In genomic region chr8:26255191-26255669, GRCm38 (mm10) we compare ENCODE assay signal across 10 mouse cellular contexts.
DNase-seq lines count a peak whose midpoint lies in the region; ATAC-seq and TF ChIP-seq lines count a peak whose summit lies in the region.
"Had no signal": no experiment of that assay in that cellular context is flagged by ENCODE, and none has a peak within 500 bp of the region (broad histone marks: within the 10 kb centered on the region; RNA-seq: fewer than 3 reads in every experiment).

No protein-coding gene starts in this region.

- no peak for DNase-seq in neural tube, embryonic 10.5 days (ENCODE audit: extremely low spot score, low spot score)
- no peak for DNase-seq in forebrain, embryonic 11.5 days (ENCODE audit: low spot score)
- DNase-seq in induced T-regulatory cell, adult 2 months (ENCODE audit: low read depth): peak; percentile 1
- DNase-seq in testis, postnatal 14 days (ENCODE audit: low spot score): no peak
- DNase-seq in adrenal gland, postnatal 10 days: no peak
- DNase-seq in natural killer cell, adult 2 months (ENCODE audit: low spot score in 2 of 2): no peak
- DNase-seq in lung, postnatal 0 days (ENCODE audit: low spot score): no peak
- DNase-seq: gastrocnemius, postnatal 10 days; kidney, postnatal 10 days had no signal

- H3K9me3 ChIP-seq in neural tube, embryonic 12.5 days: peaks cover 11% of the 10 kb centered on the region
- H3K9me3 ChIP-seq in forebrain, embryonic 11.5 days (ENCODE audit: control insufficient read depth, low read length): peaks cover 7% of the 10 kb centered on the region; the same call in 1 of the 2 replicates
- H3K9me3 ChIP-seq in lung, postnatal 0 days (ENCODE audit: low read length): no peaks in the 10 kb centered on the region; the same call in 1 of the 2 replicates

- no peak for TF ChIP-seq EP300 in lung, postnatal 0 days (IDR thresholded peaks at IDR 0.05)

- H3K4me1 ChIP-seq in neural tube, embryonic 12.5 days: 0 out of 2 replicates have a peak, but pooled peaks cover 5% of the 10 kb centered on the region
- H3K4me1 ChIP-seq in forebrain, embryonic 11.5 days (replicated peaks; ENCODE audit: control insufficient read depth, insufficient read depth, low read length): no peaks in the 10 kb centered on the region
- H3K4me1 ChIP-seq in lung, postnatal 0 days (ENCODE audit: insufficient read depth, low read depth, low read length): no peaks in the 10 kb centered on the region

- H3K27me3 ChIP-seq in neural tube, embryonic 12.5 days (replicated peaks): no peaks in the 10 kb centered on the region
- no peaks in the 10 kb centered on the region for H3K27me3 ChIP-seq in forebrain, embryonic 11.5 days (ENCODE audit: control insufficient read depth, insufficient read depth, low read length)
- no peaks in the 10 kb centered on the region for H3K27me3 ChIP-seq in lung, postnatal 0 days (replicated peaks; ENCODE audit: insufficient read depth, low read length)

- no peak overlapping the region for H3K27ac ChIP-seq in neural tube, embryonic 12.5 days
- peak overlapping the region; percentile 65 for H3K27ac ChIP-seq in forebrain, embryonic 11.5 days (ENCODE audit: low read depth, low read length)
- H3K27ac ChIP-seq in lung, postnatal 0 days (ENCODE audit: low read length): no peak overlapping the region

- H3K9ac ChIP-seq in neural tube, embryonic 12.5 days: no peak overlapping the region
- H3K9ac ChIP-seq in forebrain, embryonic 11.5 days (ENCODE audit: low read length): no peak overlapping the region
- no peak overlapping the region for H3K9ac ChIP-seq in lung, postnatal 0 days (replicated peaks; ENCODE audit: low read depth)

- H3K4me3 ChIP-seq in neural tube, embryonic 12.5 days: no peak overlapping the region
- no peak overlapping the region for H3K4me3 ChIP-seq in forebrain, embryonic 11.5 days (ENCODE audit: low read depth, low read length)
- no peak overlapping the region for H3K4me3 ChIP-seq in lung, postnatal 0 days (ENCODE audit: low read depth, low read length)

- H3K36me3 ChIP-seq in neural tube, embryonic 12.5 days: no peaks in the 10 kb centered on the region
- H3K36me3 ChIP-seq in forebrain, embryonic 11.5 days (ENCODE audit: control insufficient read depth, insufficient read depth, low read length): no peaks in the 10 kb centered on the region
- H3K36me3 ChIP-seq in lung, postnatal 0 days (ENCODE audit: insufficient read depth, low read length): no peaks in the 10 kb centered on the region

- WGBS in neural tube, embryonic 12.5 days: 3% methylated on average over 6 of the region's 6 CpGs
- 4% methylated on average over 6 of the region's 6 CpGs for WGBS in forebrain, embryonic 11.5 days
- WGBS in lung, postnatal 0 days: 30% methylated on average over 6 of the region's 6 CpGs

- peak; percentile 65; the same call in 1 of the 2 replicates for ATAC-seq in neural tube, embryonic 12.5 days (ENCODE audit: low FRiP score, low read depth)
- peak; percentile 92 for ATAC-seq in forebrain, embryonic 11.5 days (replicated peaks; ENCODE audit: low FRiP score)
- no peak for ATAC-seq in lung, postnatal 0 days

- H3K4me2 ChIP-seq in neural tube, embryonic 12.5 days (replicated peaks): no peak overlapping the region
- no peak overlapping the region for H3K4me2 ChIP-seq in forebrain, embryonic 11.5 days (ENCODE audit: low read depth, low read length, severe bottlenecking)
- no peak overlapping the region for H3K4me2 ChIP-seq in lung, postnatal 0 days (replicated peaks; ENCODE audit: low read depth, low read length)

- TF ChIP-seq CTCF in lung, postnatal 0 days (IDR thresholded peaks at IDR 0.05): no peak
